Mouse (Mus musculus) kidney, postnatal 0 days (tissue): ENCODE results near the gene Dclk2. TPM values are rescaled to one million over a fixed set of nuclear protein-coding genes. Genes with fewer than 3 reads are reported as not detected.
A peak's percentile ranks its signal among the peaks of the same experiment; 100 is the strongest.

ENCODE experiments used
- ATAC-seq: fragments of 200-750 bp; cut with Nextera tagmentation; replicated peaks from 2 replicates; pipeline ENCODE4 v1.8.0; 2017; ENCODE audit warnings: low read depth, moderate number of reproducible peaks, moderate TSS enrichment, moderate library complexity; ENCODE audit not compliant: low FRiP score
- DNase-seq: peaks from one replicate; pipeline ENCODE4 v3.0.0-alpha.2; 2016; ENCODE audit warnings: low spot score
- H3K27ac ChIP-seq: fragments of 300-500 bp; sonication (generic); 2 replicates; pipeline ENCODE4 v1.5.1; 2014; ENCODE audit warnings: mild to moderate bottlenecking
- H3K27me3 ChIP-seq: fragments of 300-500 bp; sonication (generic); 2 replicates; pipeline ENCODE4 v1.6.1; 2014; ENCODE audit warnings: low read length, mixed read lengths; ENCODE audit not compliant: insufficient read depth
- H3K36me3 ChIP-seq: fragments of 300-500 bp; sonication (generic); 2 replicates; pipeline ENCODE4 v1.6.1; 2014; ENCODE audit warnings: low read length, mixed read lengths; ENCODE audit not compliant: insufficient read depth
- H3K4me1 ChIP-seq: fragments of 300-500 bp; sonication (generic); replicated peaks from 2 replicates; pipeline ENCODE4 v1.6.1; 2014; ENCODE audit warnings: antibody characterized with exemption, low read length, mixed read lengths; ENCODE audit not compliant: insufficient read depth
- H3K4me2 ChIP-seq: fragments of 300-500 bp; sonication (generic); 2 replicates; pipeline ENCODE4 v1.6.1; 2014; ENCODE audit warnings: mild to moderate bottlenecking, low read length, moderate library complexity, mixed read lengths
- H3K4me3 ChIP-seq: fragments of 300-500 bp; sonication (generic); replicated peaks from 2 replicates; pipeline ENCODE4 v1.5.1; 2014; ENCODE audit warnings: low read depth, low read length
- H3K9ac ChIP-seq: fragments of 300-500 bp; sonication (generic); 2 replicates; pipeline ENCODE4 v1.6.1; 2014; ENCODE audit warnings: low read depth, low read length
- H3K9me3 ChIP-seq: fragments of 300-500 bp; sonication (generic); replicated peaks from 2 replicates; pipeline ENCODE4 v1.6.1; 2016; ENCODE audit warnings: low read length, inconsistent platforms, mixed read lengths
- CTCF ChIP-seq: IDR thresholded peaks from 2 replicates; pipeline ENCODE4 v1.5.1; 2016; ENCODE audit warnings: antibody characterized with exemption, low read depth, mild to moderate bottlenecking, moderate library complexity
- WGBS: fragments of 180-500 bp; shearing (Covaris S2); extraction: QIAGEN DNeasy Blood & Tissue Kit; methylation state at CpG from one replicate; pipeline ENCODE4 v1.1.7; 2014; 5-methylcytosine and 5-hydroxymethylcytosine counted together
- polyA plus RNA-seq: library from polyadenylated mRNA; unstranded; fragments of >200 nt; fragmentation: Nextera tagmentation; extraction: Ambion mirVana; gene quantifications from 2 replicates; pipeline ENCODE4 v1.2.1, GENCODE M21; 2015

Dclk2 gene
- polyA plus RNA-seq, 1 experiment from 2014 or later: 2.3 TPM

DNA sequence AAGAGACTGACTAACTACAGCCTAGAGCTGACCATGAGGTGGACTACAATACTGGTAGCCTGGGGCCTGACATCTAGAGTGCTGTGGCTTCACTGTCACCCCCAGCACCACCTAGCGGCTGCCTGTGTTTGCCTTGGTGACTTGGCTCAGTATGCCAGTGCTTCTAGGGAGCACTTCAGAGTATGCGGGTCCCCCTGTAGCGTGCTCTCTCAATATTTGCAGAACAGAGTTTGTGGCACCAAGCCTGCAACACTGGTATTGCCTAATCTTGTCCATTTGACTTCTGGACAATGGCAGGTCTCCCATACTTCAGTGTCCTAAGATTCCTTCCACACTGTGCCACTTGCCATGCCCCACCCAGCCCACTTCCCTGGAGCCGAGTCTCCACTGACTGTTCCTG lies 140.9 kb downstream of the Dclk2 start:
- WGBS: 88% methylated on average over 4 of the region's 4 CpGs
- Histone ChIP-seq H3K36me3 (peaks cover 4% of the 10 kb centered on the region; the same call in 1 of the 2 replicates), H3K4me2 (no peak overlapping the region), H3K9me3 (no peaks in the 10 kb centered on the region), H3K4me1 (no peaks in the 10 kb centered on the region), H3K27me3 (no peaks in the 10 kb centered on the region), H3K4me3 (no peak overlapping the region), H3K27ac (no peak overlapping the region), H3K9ac (no peak overlapping the region)
- TF ChIP-seq CTCF: peak; percentile 48
- ATAC-seq (no peak), DNase-seq (no peak)

DNA sequence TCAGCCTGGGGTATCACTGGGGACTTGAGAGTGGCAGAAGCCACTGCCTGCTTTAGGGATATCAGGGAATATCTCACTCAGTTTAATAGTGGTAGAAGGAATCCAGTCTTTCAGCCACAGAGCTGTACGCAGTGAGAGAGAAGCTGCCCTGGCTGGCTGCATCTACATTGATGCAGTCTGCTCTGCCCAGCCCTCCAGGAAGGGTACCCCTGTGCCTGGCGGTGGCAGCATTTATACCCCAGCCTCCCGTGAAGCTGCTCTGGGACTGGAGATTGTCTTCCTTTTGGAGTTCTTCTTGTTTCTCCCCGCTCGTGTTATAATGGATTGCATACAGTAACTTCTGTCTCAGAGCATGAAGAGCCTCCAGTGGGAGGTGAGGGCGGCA lies 145.2 kb downstream of the Dclk2 start:
- Histone ChIP-seq H3K36me3 (peaks cover 4% of the 10 kb centered on the region; the same call in 1 of the 2 replicates), H3K4me3 (no peak overlapping the region), H3K4me1 (no peaks in the 10 kb centered on the region), H3K27ac (no peak overlapping the region), H3K9ac (no peak overlapping the region), H3K4me2 (no peak overlapping the region), H3K9me3 (no peaks in the 10 kb centered on the region), H3K27me3 (no peaks in the 10 kb centered on the region)
- DNase-seq (no peak), ATAC-seq (no peak)
- no peak for TF ChIP-seq CTCF
- WGBS: 82% methylated on average over 6 of the region's 6 CpGs

DNA sequence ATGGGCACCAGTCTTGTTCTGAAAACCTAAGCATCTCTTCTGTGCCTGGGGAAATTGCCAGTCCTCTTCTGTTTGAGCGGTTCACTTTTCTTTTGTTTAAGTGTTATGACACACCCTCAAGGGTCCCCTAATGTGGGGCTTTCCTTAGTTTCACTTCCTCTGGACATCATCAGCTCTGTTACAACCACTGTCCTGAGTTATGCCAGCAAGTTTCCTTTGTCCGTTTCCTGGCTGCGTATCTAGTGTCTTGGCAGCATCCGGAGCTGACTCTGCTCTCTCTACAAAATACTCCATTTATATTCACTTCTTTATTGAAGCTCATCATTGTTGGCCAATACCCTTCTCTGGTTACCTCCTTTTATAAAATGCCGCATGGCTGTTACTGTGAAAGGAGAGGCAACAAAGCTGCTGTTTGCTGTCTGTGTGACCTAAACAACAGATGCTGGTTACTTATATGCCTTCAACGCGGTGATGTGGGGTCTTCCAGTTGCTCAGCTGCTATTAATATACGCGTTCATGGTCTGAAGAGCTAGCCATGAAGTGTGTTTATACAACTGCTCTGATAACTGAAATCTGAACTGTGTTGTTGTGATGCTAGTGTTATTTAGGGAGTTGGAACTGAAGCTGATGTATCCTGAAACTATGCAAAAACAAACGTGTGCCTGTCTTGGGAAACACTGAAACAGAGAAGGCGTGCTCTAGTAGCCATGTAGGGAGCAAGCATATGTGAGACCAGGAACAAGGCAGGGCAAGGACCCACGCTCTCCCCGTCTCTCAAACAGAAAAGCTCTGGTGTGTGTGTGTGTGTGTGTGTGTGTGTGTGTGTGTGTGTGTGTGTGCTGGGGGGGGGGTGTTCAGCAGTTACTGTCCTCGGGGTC lies 145.8 kb downstream of the Dclk2 start:
- TF ChIP-seq CTCF: no peak
- Histone ChIP-seq H3K9me3 (no peaks in the 10 kb centered on the region), H3K4me3 (no peak overlapping the region), H3K9ac (no peak overlapping the region), H3K27me3 (no peaks in the 10 kb centered on the region), H3K36me3 (peaks cover 4% of the 10 kb centered on the region; the same call in 1 of the 2 replicates), H3K4me2 (no peak overlapping the region), H3K27ac (peak overlapping the region; percentile 26; the same call in 1 of the 2 replicates), H3K4me1 (no peaks in the 10 kb centered on the region)
- ATAC-seq (no peak), DNase-seq (peak; percentile 56)
- 53% methylated on average over 14 of the region's 14 CpGs for WGBS

DNA sequence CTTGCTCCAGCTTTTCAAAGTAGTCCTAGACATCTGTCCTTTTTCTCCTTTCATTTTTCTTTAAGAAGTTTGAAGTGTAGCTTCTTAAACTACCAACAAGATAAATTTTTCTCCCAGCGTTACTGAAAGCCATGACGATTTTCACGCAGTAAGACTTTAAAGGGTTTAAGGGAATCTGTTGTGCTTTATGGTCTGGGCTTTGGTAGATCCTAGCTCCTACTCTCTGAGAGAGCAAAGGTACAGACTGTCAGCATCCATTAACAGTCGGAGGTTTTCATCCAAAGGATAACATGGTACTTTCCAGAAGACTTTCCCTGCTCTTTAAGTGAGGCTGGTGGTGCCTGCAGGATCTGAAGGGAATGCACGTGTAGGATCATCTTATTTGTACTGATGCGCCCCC lies 151.7 kb downstream of the Dclk2 start:
- WGBS: 50% methylated on average over 6 of the region's 6 CpGs
- no peak for DNase-seq
- no peak for ATAC-seq
- H3K9ac ChIP-seq: no peak overlapping the region
- H3K4me1 ChIP-seq: no peaks in the 10 kb centered on the region
- no peaks in the 10 kb centered on the region for H3K9me3 ChIP-seq
- no peak for TF ChIP-seq CTCF
- H3K36me3 ChIP-seq: no peaks in the 10 kb centered on the region
- no peak overlapping the region for H3K27ac ChIP-seq
- H3K4me3 ChIP-seq: no peak overlapping the region
- H3K4me2 ChIP-seq: no peak overlapping the region
- H3K27me3 ChIP-seq: no peaks in the 10 kb centered on the region

DNA sequence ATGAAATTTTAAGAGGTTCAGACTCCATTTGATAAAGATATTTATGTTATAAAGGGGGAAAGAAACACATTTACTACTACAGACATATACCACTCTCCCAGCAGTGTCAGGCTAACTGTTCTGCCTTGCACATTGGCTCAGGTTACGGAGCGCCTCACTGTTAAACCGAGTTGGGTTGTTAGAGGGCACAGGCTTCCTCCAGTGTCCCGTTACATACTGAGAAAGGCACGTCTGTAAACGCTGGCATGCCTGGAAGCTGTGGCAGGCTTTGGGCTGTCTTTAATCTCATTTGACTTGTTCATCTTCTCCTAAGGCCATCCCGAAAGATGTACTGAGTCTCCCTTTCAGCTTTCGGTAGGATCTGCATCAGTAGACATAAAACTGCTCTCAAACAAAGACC lies 152.1 kb downstream of the Dclk2 start:
- WGBS: 19% methylated on average over 8 of the region's 8 CpGs
- Histone ChIP-seq H3K27me3 (no peaks in the 10 kb centered on the region), H3K36me3 (no peaks in the 10 kb centered on the region), H3K4me1 (no peaks in the 10 kb centered on the region), H3K4me3 (no peak overlapping the region), H3K4me2 (no peak overlapping the region), H3K9me3 (no peaks in the 10 kb centered on the region), H3K27ac (no peak overlapping the region), H3K9ac (no peak overlapping the region)
- DNase-seq (peak; percentile 49), ATAC-seq (no peak)
- TF ChIP-seq CTCF: no peak

DNA sequence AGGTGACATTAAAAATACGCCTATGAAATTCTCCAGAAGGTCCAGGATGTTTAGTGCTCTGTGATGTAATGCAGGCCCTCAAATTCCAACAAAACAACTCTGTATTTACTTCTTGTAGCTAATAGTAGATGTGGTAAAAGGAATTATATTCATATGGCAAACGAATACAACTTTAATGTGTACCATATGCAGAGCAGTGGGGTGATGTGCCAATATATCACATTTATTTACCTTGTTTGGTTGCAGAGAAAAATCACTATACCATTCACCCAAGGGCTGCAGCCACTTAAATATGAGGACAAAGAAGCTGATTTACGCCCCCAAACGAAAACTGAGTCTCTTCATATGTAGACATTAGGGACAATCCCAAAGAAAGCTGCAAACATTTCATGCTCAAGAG lies 158.2 kb downstream of the Dclk2 start:
- Histone ChIP-seq H3K4me2 (no peak overlapping the region), H3K27me3 (no peaks in the 10 kb centered on the region), H3K9ac (no peak overlapping the region), H3K36me3 (no peaks in the 10 kb centered on the region), H3K27ac (no peak overlapping the region), H3K4me1 (no peaks in the 10 kb centered on the region), H3K9me3 (no peaks in the 10 kb centered on the region), H3K4me3 (no peak overlapping the region)
- 84% methylated on average over 4 of the region's 4 CpGs for WGBS
- DNase-seq (no peak), ATAC-seq (no peak)
- no peak for TF ChIP-seq CTCF
